Mouse (Mus musculus) C2C12 (cell line): ENCODE measurements at regions not wholly inside any gene's neighbourhood (a gene's known extent, or its start where the extent isn't known, plus 50 kb on each side); places are given as distances from the start of the nearest gene placed in this dataset.
"Not testable (repeated sequence)": the region's sequence is repeated elsewhere in the genome, so short reads cannot be mapped to it uniquely, and the experiment has no call there.

Source experiments
- CTCF ChIP-seq: IDR thresholded peaks from one replicate; pipeline ENCODE4 v1.5.1; 2011; ENCODE audit not compliant: control insufficient read depth, insufficient read depth, insufficient read length
- MYOD1 ChIP-seq: IDR thresholded peaks from one replicate; pipeline ENCODE4 v1.6.1; 2011; ENCODE audit warnings: low read depth; ENCODE audit not compliant: control insufficient read depth, insufficient read length

DNA sequence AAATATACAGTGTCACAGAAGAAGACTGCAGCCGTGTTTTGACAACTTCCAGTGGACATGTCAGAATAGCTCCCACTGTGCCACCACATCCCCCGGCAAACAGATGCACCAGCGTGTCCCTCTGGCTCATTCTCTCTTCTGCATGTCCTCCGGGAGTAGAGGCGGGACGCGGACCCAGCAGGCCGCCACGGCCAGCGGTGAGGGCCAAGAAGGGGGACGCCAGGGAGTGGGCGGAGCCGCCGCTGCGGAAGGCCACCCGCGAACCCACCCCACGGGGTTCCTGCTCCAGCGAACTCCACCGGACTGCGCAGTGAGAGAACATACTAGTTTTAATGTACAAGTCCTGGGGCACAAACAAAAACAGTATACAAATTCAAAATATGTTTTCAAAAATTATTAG lies 838.7 kb upstream of the 4930412O13Rik start:
- not testable (repeated sequence) for TF ChIP-seq CTCF, MYOD1
